Mouse (Mus musculus): ENCODE measurements around the gene Flnc. TPM values are rescaled to one million over a fixed set of nuclear protein-coding genes. Genes with fewer than 3 reads are reported as not detected.

Gene Flnc
- polyA plus RNA-seq, 1 experiment from 2014 or later, result 15.6 TPM

GRCm38 (mm10) chr6:29397575-29397974 is 35.5 kb upstream of the Flnc start:
- H3K4me1 ChIP-seq, result peaks cover 19% of the 10 kb centered on the region
- peak overlapping the region; percentile 77; the same call in 1 of the 2 replicates for H3K9ac ChIP-seq
- ATAC-seq (ENCODE audit: insufficient number of reproducible peaks, insufficient read depth, low FRiP score, low TSS enrichment), result no peak
- H3K27me3 ChIP-seq, result peaks cover 16% of the 10 kb centered on the region
- H3K9me3 ChIP-seq, result no peaks in the 10 kb centered on the region
- peak overlapping the region; percentile 88 for H3K4me2 ChIP-seq (replicated peaks)
- 8% methylated on average over 6 of the region's 6 CpGs for WGBS
- H3K4me3 ChIP-seq, result peak overlapping the region; percentile 63
- H3K27ac ChIP-seq, result peak overlapping the region; percentile 23; the same call in 1 of the 2 replicates
- no peaks in the 10 kb centered on the region for H3K36me3 ChIP-seq

- ATAC-seq (ENCODE audit: insufficient number of reproducible peaks, insufficient read depth, low FRiP score, low TSS enrichment), result no peak
- H3K36me3 ChIP-seq, result no peaks in the 10 kb centered on the region
- H3K4me1 ChIP-seq, result peaks cover 19% of the 10 kb centered on the region
- no peak overlapping the region for H3K27ac ChIP-seq
- no peak overlapping the region for H3K4me2 ChIP-seq (replicated peaks)
- no peak overlapping the region for H3K9ac ChIP-seq
- peaks cover 11% of the 10 kb centered on the region for H3K27me3 ChIP-seq
- no peak overlapping the region for H3K4me3 ChIP-seq
- no peaks in the 10 kb centered on the region for H3K9me3 ChIP-seq
- WGBS, result 88% methylated on average over 4 of the region's 4 CpGs
Observed at GRCm38 (mm10) chr6:29399851-29400250, 33.2 kb upstream of the Flnc start.

- H3K4me2 ChIP-seq (replicated peaks), result peak overlapping the region; percentile 45
- peaks cover 11% of the 10 kb centered on the region; the same call in 1 of the 2 replicates for H3K36me3 ChIP-seq
- no peaks in the 10 kb centered on the region for H3K9me3 ChIP-seq
- 0 out of 2 replicates have a peak, but pooled peaks cover 3% of the 10 kb centered on the region for H3K27me3 ChIP-seq
- H3K4me1 ChIP-seq, result peaks cover 4% of the 10 kb centered on the region; the same call in 1 of the 2 replicates
- no peak overlapping the region for H3K4me3 ChIP-seq
- 6% methylated on average over 34 of the region's 34 CpGs for WGBS
- no peak overlapping the region for H3K9ac ChIP-seq
- ATAC-seq (ENCODE audit: insufficient number of reproducible peaks, insufficient read depth, low FRiP score, low TSS enrichment), result no peak
- H3K27ac ChIP-seq, result no peak overlapping the region
Observed at GRCm38 (mm10) chr6:29402693-29403342, 30.2 kb upstream of the Flnc start.

- H3K36me3 ChIP-seq, result peaks cover 32% of the 10 kb centered on the region
Observed at GRCm38 (mm10) chr6:29406412-29406811, 26.6 kb upstream of the Flnc start.

GRCm38 (mm10) chr6:29415446-29415845 is 17.6 kb upstream of the Flnc start:
- Histone ChIP-seq H3K4me2 (replicated peaks) (no peak overlapping the region), H3K27me3 (no peaks in the 10 kb centered on the region), H3K9ac (no peak overlapping the region), H3K36me3 (peaks cover 35% of the 10 kb centered on the region), H3K27ac (no peak overlapping the region), H3K4me1 (no peaks in the 10 kb centered on the region), H3K4me3 (no peak overlapping the region), H3K9me3 (no peaks in the 10 kb centered on the region)
- WGBS, result 84% methylated on average over 9 of the region's 9 CpGs
- ATAC-seq (ENCODE audit: insufficient number of reproducible peaks, insufficient read depth, low FRiP score, low TSS enrichment), result no peak

More at GRCm38 (mm10) chr6:29406412-29406811, 26.6 kb upstream of the Flnc start:
- no peaks in the 10 kb centered on the region for H3K9me3 ChIP-seq
- H3K9ac ChIP-seq, result no peak overlapping the region
- no peak for ATAC-seq (ENCODE audit: insufficient number of reproducible peaks, insufficient read depth, low FRiP score, low TSS enrichment)
- 0 out of 2 replicates have a peak, but pooled peaks cover 3% of the 10 kb centered on the region for H3K27me3 ChIP-seq
- no peaks in the 10 kb centered on the region for H3K4me1 ChIP-seq
- H3K4me3 ChIP-seq, result no peak overlapping the region
- H3K27ac ChIP-seq, result no peak overlapping the region
- no peak overlapping the region for H3K4me2 ChIP-seq (replicated peaks)
- WGBS, result 89% methylated on average over 6 of the region's 6 CpGs

GRCm38 (mm10) chr6:29420596-29420995 is 12.5 kb upstream of the Flnc start:
- peaks cover 14% of the 10 kb centered on the region; the same call in 1 of the 2 replicates for H3K36me3 ChIP-seq
- no peaks in the 10 kb centered on the region for H3K9me3 ChIP-seq
- no peaks in the 10 kb centered on the region for H3K27me3 ChIP-seq
- H3K9ac ChIP-seq, result no peak overlapping the region
- 89% methylated on average over 2 of the region's 2 CpGs for WGBS
- H3K4me2 ChIP-seq (replicated peaks), result no peak overlapping the region
- H3K4me1 ChIP-seq, result no peaks in the 10 kb centered on the region
- ATAC-seq (ENCODE audit: insufficient number of reproducible peaks, insufficient read depth, low FRiP score, low TSS enrichment), result no peak
- H3K4me3 ChIP-seq, result no peak overlapping the region
- H3K27ac ChIP-seq, result no peak overlapping the region

GRCm38 (mm10) chr6:29425118-29425517 is 7.9 kb upstream of the Flnc start:
- no peaks in the 10 kb centered on the region for H3K36me3 ChIP-seq
- H3K4me3 ChIP-seq, result no peak overlapping the region
- no peak overlapping the region for H3K27ac ChIP-seq
- H3K27me3 ChIP-seq, result no peaks in the 10 kb centered on the region
- 85% methylated on average over 8 of the region's 8 CpGs for WGBS
- H3K4me1 ChIP-seq, result no peaks in the 10 kb centered on the region
- no peak for ATAC-seq (ENCODE audit: insufficient number of reproducible peaks, insufficient read depth, low FRiP score, low TSS enrichment)
- H3K4me2 ChIP-seq (replicated peaks), result no peak overlapping the region
- no peaks in the 10 kb centered on the region for H3K9me3 ChIP-seq
- H3K9ac ChIP-seq, result no peak overlapping the region

GRCm38 (mm10) chr6:29426331-29426730 is 6.7 kb upstream of the Flnc start:
- ATAC-seq (ENCODE audit: insufficient number of reproducible peaks, insufficient read depth, low FRiP score, low TSS enrichment), result no peak
- H3K4me3 ChIP-seq, result no peak overlapping the region
- WGBS, result 70% methylated on average over 6 of the region's 6 CpGs
- H3K9ac ChIP-seq, result no peak overlapping the region
- H3K9me3 ChIP-seq, result no peaks in the 10 kb centered on the region
- H3K27me3 ChIP-seq, result peaks cover 1% of the 10 kb centered on the region; the same call in 1 of the 2 replicates
- no peaks in the 10 kb centered on the region for H3K36me3 ChIP-seq
- H3K27ac ChIP-seq, result no peak overlapping the region
- H3K4me2 ChIP-seq (replicated peaks), result no peak overlapping the region
- peaks cover 8% of the 10 kb centered on the region for H3K4me1 ChIP-seq

GRCm38 (mm10) chr6:29428171-29428570 is 4.9 kb upstream of the Flnc start:
- Histone ChIP-seq H3K4me3 (no peak overlapping the region), H3K9me3 (no peaks in the 10 kb centered on the region), H3K27me3 (peaks cover 16% of the 10 kb centered on the region), H3K9ac (no peak overlapping the region), H3K36me3 (no peaks in the 10 kb centered on the region), H3K27ac (no peak overlapping the region), H3K4me1 (peaks cover 22% of the 10 kb centered on the region), H3K4me2 (replicated peaks) (no peak overlapping the region)
- WGBS, result 58% methylated on average over 4 of the region's 4 CpGs
- ATAC-seq (ENCODE audit: insufficient number of reproducible peaks, insufficient read depth, low FRiP score, low TSS enrichment), result no peak

GRCm38 (mm10) chr6:29430681-29431420 is 2.2 kb upstream of the Flnc start:
- WGBS, result 42% methylated on average over 15 of the region's 15 CpGs
- Histone ChIP-seq H3K9ac (no peak overlapping the region; the same call in 1 of the 2 replicates), H3K27me3 (peaks cover 29% of the 10 kb centered on the region), H3K4me2 (replicated peaks) (no peak overlapping the region), H3K4me1 (peaks cover 44% of the 10 kb centered on the region), H3K27ac (no peak overlapping the region), H3K4me3 (no peak overlapping the region), H3K9me3 (no peaks in the 10 kb centered on the region), H3K36me3 (no peaks in the 10 kb centered on the region)
- no peak for ATAC-seq (ENCODE audit: insufficient number of reproducible peaks, insufficient read depth, low FRiP score, low TSS enrichment)

GRCm38 (mm10) chr6:29431473-29431872 is 1.6 kb upstream of the Flnc start:
- Histone ChIP-seq H3K27me3 (peaks cover 29% of the 10 kb centered on the region), H3K4me1 (peaks cover 51% of the 10 kb centered on the region), H3K4me3 (no peak overlapping the region), H3K27ac (no peak overlapping the region), H3K4me2 (replicated peaks) (no peak overlapping the region), H3K9ac (no peak overlapping the region; the same call in 1 of the 2 replicates), H3K9me3 (no peaks in the 10 kb centered on the region), H3K36me3 (no peaks in the 10 kb centered on the region)
- ATAC-seq (ENCODE audit: insufficient number of reproducible peaks, insufficient read depth, low FRiP score, low TSS enrichment), result no peak
- 23% methylated on average over 5 of the region's 5 CpGs for WGBS

- WGBS, result 48% methylated on average over 3 of the region's 3 CpGs
- H3K4me2 ChIP-seq (replicated peaks), result no peak overlapping the region
Observed at GRCm38 (mm10) chr6:29432156-29432555, 900 bp upstream of the Flnc start.

More at GRCm38 (mm10) chr6:29432156-29432555, 900 bp upstream of the Flnc start:
- Histone ChIP-seq H3K4me3 (no peak overlapping the region), H3K27ac (no peak overlapping the region), H3K4me1 (peaks cover 56% of the 10 kb centered on the region), H3K9ac (no peak overlapping the region), H3K27me3 (peaks cover 29% of the 10 kb centered on the region), H3K36me3 (no peaks in the 10 kb centered on the region), H3K9me3 (no peaks in the 10 kb centered on the region)
- no peak for ATAC-seq (ENCODE audit: insufficient number of reproducible peaks, insufficient read depth, low FRiP score, low TSS enrichment)
